Mouse (Mus musculus): ENCODE measurements around the gene Cmtm2b. TPM values are rescaled to one million over a fixed set of nuclear protein-coding genes. Genes with fewer than 3 reads are reported as not detected.

Gene Cmtm2b
- polyA plus RNA-seq, 2 experiments = not detected

GRCm38 (mm10) chr8:104358637-104359036 is 36.6 kb downstream of the Cmtm2b start:
- WGBS = 82% methylated on average over 3 of the region's 3 CpGs
- Histone ChIP-seq H3K36me3 (ENCODE audit: control insufficient read depth, insufficient read depth, low read length) (peaks cover 37% of the 10 kb centered on the region), H3K4me1 (ENCODE audit: control insufficient read depth, insufficient read depth, low read length) (no peaks in the 10 kb centered on the region), H3K27ac (replicated peaks; ENCODE audit: low read depth, low read length) (no peak overlapping the region), H3K4me2 (replicated peaks; ENCODE audit: low read depth, low read length, severe bottlenecking) (no peak overlapping the region), H3K9me3 (ENCODE audit: control insufficient read depth, low read length) (no peaks in the 10 kb centered on the region), H3K4me3 (replicated peaks; ENCODE audit: low read length) (no peak overlapping the region), H3K27me3 (ENCODE audit: control insufficient read depth, insufficient read depth, low read length) (no peaks in the 10 kb centered on the region), H3K9ac (ENCODE audit: low read depth, low read length, severe bottlenecking) (no peak overlapping the region)
- TF ChIP-seq POLR2A (IDR thresholded peaks at IDR 0.05; ENCODE audit: borderline replicate concordance, extremely low read depth, insufficient read depth, insufficient read length) = no peak
- DNase-seq (ENCODE audit: low spot score) (no peak), ATAC-seq (ENCODE audit: low FRiP score, low read depth) (no peak)

- no peaks in the 10 kb centered on the region for H3K4me1 ChIP-seq (ENCODE audit: control insufficient read depth, insufficient read depth, low read length)
- WGBS = 86% methylated on average over 15 of the region's 15 CpGs
- DNase-seq (ENCODE audit: low spot score) (no peak), ATAC-seq (ENCODE audit: low FRiP score, low read depth) (no peak)
- no peak overlapping the region for H3K4me3 ChIP-seq (replicated peaks; ENCODE audit: low read length)
- H3K36me3 ChIP-seq (ENCODE audit: control insufficient read depth, insufficient read depth, low read length) = peaks cover 25% of the 10 kb centered on the region
- no peaks in the 10 kb centered on the region for H3K27me3 ChIP-seq (ENCODE audit: control insufficient read depth, insufficient read depth, low read length)
- H3K4me2 ChIP-seq (replicated peaks; ENCODE audit: low read depth, low read length, severe bottlenecking) = no peak overlapping the region
- no peak overlapping the region for H3K9ac ChIP-seq (ENCODE audit: low read depth, low read length, severe bottlenecking)
- H3K27ac ChIP-seq (replicated peaks; ENCODE audit: low read depth, low read length) = no peak overlapping the region
- no peak for TF ChIP-seq POLR2A (IDR thresholded peaks at IDR 0.05; ENCODE audit: borderline replicate concordance, extremely low read depth, insufficient read depth, insufficient read length)
- no peaks in the 10 kb centered on the region for H3K9me3 ChIP-seq (ENCODE audit: control insufficient read depth, low read length)
Measured at GRCm38 (mm10) chr8:104359778-104360456, 37.9 kb downstream of the Cmtm2b start.

GRCm38 (mm10) chr8:104365695-104366094 is 43.7 kb downstream of the Cmtm2b start:
- TF ChIP-seq POLR2A (IDR thresholded peaks at IDR 0.05; ENCODE audit: borderline replicate concordance, extremely low read depth, insufficient read depth, insufficient read length) = no peak
- ATAC-seq (ENCODE audit: low FRiP score, low read depth) = no peak
- no peak overlapping the region for H3K4me2 ChIP-seq (replicated peaks; ENCODE audit: low read depth, low read length, severe bottlenecking)

GRCm38 (mm10) chr8:104367398-104367797 is 45.4 kb downstream of the Cmtm2b start:
- 62% methylated on average over 5 of the region's 5 CpGs for WGBS
- no peak for ATAC-seq (ENCODE audit: low FRiP score, low read depth)

More at GRCm38 (mm10) chr8:104365695-104366094, 43.7 kb downstream of the Cmtm2b start:
- Histone ChIP-seq H3K9me3 (ENCODE audit: control insufficient read depth, low read length) (no peaks in the 10 kb centered on the region), H3K9ac (ENCODE audit: low read depth, low read length, severe bottlenecking) (no peak overlapping the region), H3K27ac (replicated peaks; ENCODE audit: low read depth, low read length) (no peak overlapping the region), H3K27me3 (ENCODE audit: control insufficient read depth, insufficient read depth, low read length) (no peaks in the 10 kb centered on the region), H3K36me3 (ENCODE audit: control insufficient read depth, insufficient read depth, low read length) (peaks cover 8% of the 10 kb centered on the region; the same call in 1 of the 2 replicates), H3K4me3 (replicated peaks; ENCODE audit: low read length) (no peak overlapping the region), H3K4me1 (ENCODE audit: control insufficient read depth, insufficient read depth, low read length) (no peaks in the 10 kb centered on the region)
- no peak for DNase-seq (ENCODE audit: low spot score)
- WGBS = 77% methylated on average over 9 of the region's 9 CpGs

GRCm38 (mm10) chr8:104369591-104369990 is 47.6 kb downstream of the Cmtm2b start:
- TF ChIP-seq POLR2A (IDR thresholded peaks at IDR 0.05; ENCODE audit: borderline replicate concordance, extremely low read depth, insufficient read depth, insufficient read length) = no peak
- H3K4me3 ChIP-seq (replicated peaks; ENCODE audit: low read length) = no peak overlapping the region

More at GRCm38 (mm10) chr8:104367398-104367797, 45.4 kb downstream of the Cmtm2b start:
- no peak for TF ChIP-seq POLR2A (IDR thresholded peaks at IDR 0.05; ENCODE audit: borderline replicate concordance, extremely low read depth, insufficient read depth, insufficient read length)
- Histone ChIP-seq H3K36me3 (ENCODE audit: control insufficient read depth, insufficient read depth, low read length) (peaks cover 13% of the 10 kb centered on the region; the same call in 1 of the 2 replicates), H3K27ac (replicated peaks; ENCODE audit: low read depth, low read length) (no peak overlapping the region), H3K4me3 (replicated peaks; ENCODE audit: low read length) (no peak overlapping the region), H3K4me2 (replicated peaks; ENCODE audit: low read depth, low read length, severe bottlenecking) (no peak overlapping the region), H3K9ac (ENCODE audit: low read depth, low read length, severe bottlenecking) (no peak overlapping the region), H3K4me1 (ENCODE audit: control insufficient read depth, insufficient read depth, low read length) (no peaks in the 10 kb centered on the region), H3K27me3 (ENCODE audit: control insufficient read depth, insufficient read depth, low read length) (no peaks in the 10 kb centered on the region), H3K9me3 (ENCODE audit: control insufficient read depth, low read length) (no peaks in the 10 kb centered on the region)
- DNase-seq (ENCODE audit: low spot score) = no peak

More at GRCm38 (mm10) chr8:104369591-104369990, 47.6 kb downstream of the Cmtm2b start:
- H3K4me2 ChIP-seq (replicated peaks; ENCODE audit: low read depth, low read length, severe bottlenecking) = no peak overlapping the region
- peaks cover 5% of the 10 kb centered on the region; the same call in 1 of the 2 replicates for H3K36me3 ChIP-seq (ENCODE audit: control insufficient read depth, insufficient read depth, low read length)
- 76% methylated on average over 12 of the region's 12 CpGs for WGBS
- ATAC-seq (ENCODE audit: low FRiP score, low read depth) (no peak), DNase-seq (ENCODE audit: low spot score) (no peak)
- 0 out of 2 replicates have a peak overlapping the region, but pooled peaks have one; percentile 8 for H3K27ac ChIP-seq (replicated peaks; ENCODE audit: low read depth, low read length)
- no peaks in the 10 kb centered on the region for H3K4me1 ChIP-seq (ENCODE audit: control insufficient read depth, insufficient read depth, low read length)
- no peaks in the 10 kb centered on the region for H3K27me3 ChIP-seq (ENCODE audit: control insufficient read depth, insufficient read depth, low read length)
- no peak overlapping the region for H3K9ac ChIP-seq (ENCODE audit: low read depth, low read length, severe bottlenecking)
- no peaks in the 10 kb centered on the region for H3K9me3 ChIP-seq (ENCODE audit: control insufficient read depth, low read length)
